Mouse (Mus musculus) adrenal gland, adult 8-10 months (tissue): ENCODE measurements around the gene Map2k5. TPM values are rescaled to one million over a fixed set of nuclear protein-coding genes. Genes with fewer than 3 reads are reported as not detected.

ENCODE experiments used
- DNase-seq: peaks from one replicate; pipeline ENCODE4 v3.0.0; 2022
- total RNA-seq, 4 experiments: library from RNA; stranded (reverse); gene quantifications; 2 replicates each; pipeline ENCODE4 v1.2.4; 2022

The Map2k5 gene
- total RNA-seq, 4 experiments from 2014 or later = 28.8 to 32.4 (median 30.3) TPM

- DNase-seq = peak; percentile 83
Measured at GRCm38 (mm10) chr9:63123451-63124438, 254.0 kb downstream of the Map2k5 start.

- DNase-seq = no peak
Measured at GRCm38 (mm10) chr9:63122161-63122833, 255.4 kb downstream of the Map2k5 start.

GRCm38 (mm10) chr9:63118385-63118784, 259.3 kb downstream of the Map2k5 start:
- DNase-seq = no peak

Other genes starting within 250 kb of the Map2k5 start
- under 1 TPM; 0.06 to 0.18 (median 0.12) TPM for gene Skor1, start 228.9 kb downstream of the Map2k5 start, total RNA-seq
- 10 to 100 TPM; 32.9 to 63.3 (median 38.6) TPM for gene 2300009A05Rik, start 21.3 kb upstream of the Map2k5 start, total RNA-seq
- under 1 TPM; 0.07 to 0.12 (median 0.10) TPM for gene Iqch, start 224.6 kb upstream of the Map2k5 start, total RNA-seq
- 10 to 100 TPM; 32.4 to 41.5 (median 36.8) TPM for gene Aagab, start 224.8 kb upstream of the Map2k5 start, total RNA-seq